Mouse (Mus musculus) neutrophil, adult 59 days (primary cell): ENCODE results near the gene Onecut1. TPM values are rescaled to one million over a fixed set of nuclear protein-coding genes. Genes with fewer than 3 reads are reported as not detected.

Source experiments
- total RNA-seq, 2 experiments: library from RNA; stranded (reverse); gene quantifications; 1 replicate in 1 of 2; 2 replicates in 1 of 2; pipeline ENCODE4 v1.2.4; 2023

Onecut1 gene
- total RNA-seq, result not detected

DNA sequence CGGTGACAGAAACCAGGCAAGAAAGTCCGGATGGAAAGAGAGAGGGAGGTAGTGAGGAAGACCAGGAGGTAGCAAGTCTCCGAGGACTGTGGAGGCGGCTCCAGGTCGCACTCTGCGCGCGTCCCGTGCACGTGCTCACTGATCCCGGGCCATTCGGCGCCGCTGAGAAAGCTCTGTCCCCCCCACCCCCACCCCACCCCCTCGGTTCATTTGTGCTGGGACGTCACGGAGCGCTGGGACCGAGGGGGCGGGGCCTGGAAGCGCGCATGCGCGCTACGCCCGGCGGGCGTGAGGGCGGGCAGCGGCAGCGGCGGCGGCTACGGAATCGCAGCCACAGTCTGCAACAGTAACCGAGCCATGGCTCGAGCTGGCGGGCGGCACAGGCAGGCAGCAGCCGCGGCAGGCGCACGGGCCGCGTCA lies at the start of gene Onecut1:
TSS of gene Onecut1 (plus strand) at position 361 of the 420 bp plus-strand sequence.

Other genes with a start within 250 kb of the Onecut1 start
- gene Fam214a, start 91.0 kb downstream of the Onecut1 start, total RNA-seq, result 10 to 100 TPM; 22.9 to 24.0 TPM
- 100 to 1,000 TPM; 123 to 126 TPM for gene Arpp19, start 175.7 kb downstream of the Onecut1 start, total RNA-seq
- gene Myo5a, start 209.1 kb downstream of the Onecut1 start, total RNA-seq, result 100 to 1,000 TPM; 126 to 127 TPM